Mouse (Mus musculus) heart, embryonic 14.5 days (tissue): Measurements from ENCODE around the gene Coq8a. TPM values are rescaled to one million over a fixed set of nuclear protein-coding genes. Genes with fewer than 3 reads are reported as not detected.

ENCODE experiments used
- ATAC-seq: fragments of 200-750 bp; cut with Nextera tagmentation; 2 replicates; pipeline ENCODE4 v1.8.0; 2017; ENCODE audit warnings: low read depth, moderate TSS enrichment; ENCODE audit not compliant: insufficient number of reproducible peaks, insufficient read depth, low FRiP score
- H3K27ac ChIP-seq, 2 experiments: fragments of 200-500 bp in 1 of 2; fragments of 300-500 bp in 1 of 2; sonication (generic) in 1 of 2; replicated peaks in 1 of 2; 2 replicates each; pipeline ENCODE4 v1.5.1; 2012 to 2014; ENCODE audit warnings: low read depth in 2 of 2, low read length in 2 of 2, control low read depth in 1 of 2, mild to moderate bottlenecking in 1 of 2, mixed read lengths in 1 of 2; ENCODE audit not compliant: control insufficient read depth in 1 of 2, insufficient read depth in 1 of 2
- H3K27me3 ChIP-seq: fragments of 300-500 bp; sonication (generic); 2 replicates; pipeline ENCODE4 v1.6.1; 2014; ENCODE audit warnings: mild to moderate bottlenecking, low read length, control low read depth; ENCODE audit not compliant: control insufficient read depth, insufficient read depth
- H3K36me3 ChIP-seq: fragments of 300-500 bp; sonication (generic); 2 replicates; pipeline ENCODE4 v1.6.1; 2014; ENCODE audit warnings: mild to moderate bottlenecking, control low read depth, low read length, mixed read lengths; ENCODE audit not compliant: control insufficient read depth, insufficient read depth
- H3K4me1 ChIP-seq, 2 experiments: fragments of 200-500 bp in 1 of 2; fragments of 300-500 bp in 1 of 2; sonication (generic) in 1 of 2; 2 replicates each; pipeline ENCODE4 v1.6.1; 2012 to 2014; ENCODE audit warnings: low read length in 2 of 2, control low read depth in 1 of 2, mixed read lengths in 1 of 2; ENCODE audit not compliant: control insufficient read depth in 2 of 2, insufficient read depth in 2 of 2
- H3K4me2 ChIP-seq: fragments of 300-500 bp; sonication (generic); 2 replicates; pipeline ENCODE4 v1.6.1; 2014; ENCODE audit warnings: mild to moderate bottlenecking, low read length
- H3K4me3 ChIP-seq, 2 experiments: fragments of 200-500 bp in 1 of 2; fragments of 300-500 bp in 1 of 2; sonication (generic) in 1 of 2; 2 replicates each; pipeline ENCODE4 v1.5.1; 2012 to 2014; ENCODE audit warnings: low read length in 2 of 2, mild to moderate bottlenecking in 2 of 2, control low read depth in 1 of 2, low read depth in 1 of 2, moderate library complexity in 1 of 2; ENCODE audit not compliant: control insufficient read depth in 1 of 2, insufficient read depth in 1 of 2
- H3K9ac ChIP-seq: fragments of 300-500 bp; sonication (generic); 2 replicates; pipeline ENCODE4 v1.6.1; 2014; ENCODE audit warnings: mild to moderate bottlenecking, low read length
- H3K9me3 ChIP-seq: fragments of 300-500 bp; sonication (generic); 2 replicates; pipeline ENCODE4 v1.6.1; 2016; ENCODE audit warnings: low read length, control low read depth; ENCODE audit not compliant: control insufficient read depth
- WGBS: fragments of 180-500 bp; shearing (Covaris S2); extraction: QIAGEN DNeasy Blood & Tissue Kit; methylation state at CpG from one replicate; pipeline ENCODE4 v1.1.7; 2014; 5-methylcytosine and 5-hydroxymethylcytosine counted together
- polyA plus RNA-seq: library from polyadenylated mRNA; unstranded; fragments of >200 nt; fragmentation: Nextera tagmentation; extraction: Ambion mirVana; gene quantifications from 2 replicates; pipeline ENCODE4 v1.2.1, GENCODE M21; 2014

Gene Coq8a
- polyA plus RNA-seq, 1 experiment from 2014 or later: 58.8 TPM

GRCm38 (mm10) chr1:180140970-180141369 lies 58.4 kb downstream of the Coq8a start:
- H3K4me1 ChIP-seq: no peaks in the 10 kb centered on the region
- 93% methylated on average over 2 of the region's 2 CpGs for WGBS
- no peak overlapping the region for H3K27ac ChIP-seq
- peaks cover 80% of the 10 kb centered on the region for H3K36me3 ChIP-seq
- H3K9me3 ChIP-seq: no peaks in the 10 kb centered on the region
- no peak for ATAC-seq
- no peak overlapping the region for H3K4me3 ChIP-seq
- H3K27me3 ChIP-seq: no peaks in the 10 kb centered on the region
- no peak overlapping the region for H3K9ac ChIP-seq
- no peak overlapping the region for H3K4me2 ChIP-seq

- no peak overlapping the region for H3K27ac ChIP-seq
- ATAC-seq: no peak
- H3K4me2 ChIP-seq: no peak overlapping the region
- H3K4me3 ChIP-seq: no peak overlapping the region
- WGBS: 86% methylated on average over 4 of the region's 4 CpGs
- H3K9ac ChIP-seq: no peak overlapping the region
- H3K4me1 ChIP-seq: no peaks in the 10 kb centered on the region
- H3K27me3 ChIP-seq: no peaks in the 10 kb centered on the region
- H3K9me3 ChIP-seq: no peaks in the 10 kb centered on the region
- H3K36me3 ChIP-seq: peaks cover 72% of the 10 kb centered on the region
Observed at GRCm38 (mm10) chr1:180139158-180139557, 60.2 kb downstream of the Coq8a start.

GRCm38 (mm10) chr1:180132187-180132586 lies 67.2 kb downstream of the Coq8a start:
- Histone ChIP-seq H3K4me1 (no peaks in the 10 kb centered on the region), H3K9ac (no peak overlapping the region), H3K27ac (no peak overlapping the region), H3K4me2 (no peak overlapping the region), H3K36me3 (peaks cover 30% of the 10 kb centered on the region), H3K4me3 (no peak overlapping the region), H3K9me3 (no peaks in the 10 kb centered on the region), H3K27me3 (no peaks in the 10 kb centered on the region)
- WGBS: 93% methylated on average over 4 of the region's 4 CpGs
- no peak for ATAC-seq

- H3K4me2 ChIP-seq: no peak overlapping the region
- H3K4me1 ChIP-seq: no peaks in the 10 kb centered on the region
- H3K27me3 ChIP-seq: no peaks in the 10 kb centered on the region
- WGBS: 62% methylated on average over 3 of the region's 3 CpGs
- H3K9ac ChIP-seq: no peak overlapping the region
- no peak for ATAC-seq
- no peak overlapping the region for H3K27ac ChIP-seq
- no peaks in the 10 kb centered on the region for H3K9me3 ChIP-seq
- H3K36me3 ChIP-seq: peaks cover 22% of the 10 kb centered on the region
- no peak overlapping the region for H3K4me3 ChIP-seq
Observed at GRCm38 (mm10) chr1:180131402-180131801, 68.0 kb downstream of the Coq8a start.

GRCm38 (mm10) chr1:180128077-180128792 lies 71.2 kb downstream of the Coq8a start:
- ATAC-seq: no peak
- no peaks in the 10 kb centered on the region for H3K4me1 ChIP-seq
- H3K27ac ChIP-seq: no peak overlapping the region
- H3K4me3 ChIP-seq: no peak overlapping the region
- peaks cover 9% of the 10 kb centered on the region for H3K36me3 ChIP-seq
- 86% methylated on average over 5 of the region's 5 CpGs for WGBS
- H3K9me3 ChIP-seq: no peaks in the 10 kb centered on the region
- H3K27me3 ChIP-seq: no peaks in the 10 kb centered on the region
- H3K9ac ChIP-seq: no peak overlapping the region
- H3K4me2 ChIP-seq: no peak overlapping the region

- Histone ChIP-seq H3K4me2 (no peak overlapping the region), H3K9me3 (no peaks in the 10 kb centered on the region), H3K36me3 (peaks cover 18% of the 10 kb centered on the region), H3K4me1 (no peaks in the 10 kb centered on the region), H3K27me3 (no peaks in the 10 kb centered on the region), H3K9ac (no peak overlapping the region), H3K4me3 (no peak overlapping the region), H3K27ac (no peak overlapping the region)
- ATAC-seq: no peak
- WGBS: 83% methylated on average over 8 of the region's 8 CpGs
Observed at GRCm38 (mm10) chr1:180118233-180118632, 81.2 kb downstream of the Coq8a start.

GRCm38 (mm10) chr1:180116525-180116924 lies 82.9 kb downstream of the Coq8a start:
- no peaks in the 10 kb centered on the region for H3K9me3 ChIP-seq
- no peaks in the 10 kb centered on the region for H3K27me3 ChIP-seq
- H3K4me3 ChIP-seq: no peak overlapping the region
- H3K9ac ChIP-seq: no peak overlapping the region
- H3K36me3 ChIP-seq: peaks cover 28% of the 10 kb centered on the region
- WGBS: 75% methylated on average over 1 of the region's 1 CpGs
- ATAC-seq: no peak
- no peak overlapping the region for H3K4me2 ChIP-seq
- H3K27ac ChIP-seq: no peak overlapping the region
- no peaks in the 10 kb centered on the region for H3K4me1 ChIP-seq
